Mouse (Mus musculus): ENCODE measurements around the gene Gale. TPM values are rescaled to one million over a fixed set of nuclear protein-coding genes. Genes with fewer than 3 reads are reported as not detected.
A peak's percentile ranks its signal among the peaks of the same experiment; 100 is the strongest.

The Gale gene
- polyA plus RNA-seq, 1 experiment = 71.2 TPM

DNA sequence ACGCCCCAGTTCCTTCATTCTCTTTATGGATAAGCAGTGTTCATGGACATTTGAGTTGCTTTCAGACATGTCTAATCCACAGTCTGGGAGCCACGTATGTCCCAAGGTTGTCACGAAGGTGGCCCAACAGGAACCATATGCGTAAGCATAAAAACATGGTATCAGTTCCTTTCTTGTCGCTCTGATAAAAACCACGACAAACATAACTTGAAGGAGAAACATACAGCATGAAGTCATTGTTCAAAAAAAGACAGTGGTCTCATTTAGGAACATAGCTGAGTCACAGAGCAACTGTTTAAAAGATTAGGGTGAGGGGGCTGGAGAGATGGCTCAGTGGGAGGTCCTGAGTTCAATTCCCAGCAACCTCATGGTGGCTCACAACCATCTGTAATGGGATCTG is 21.3 kb upstream of the Gale start:
- H3K36me3 ChIP-seq (replicated peaks; ENCODE audit: low read length) = peaks cover 51% of the 10 kb centered on the region
- no peak overlapping the region for H3K4me3 ChIP-seq (replicated peaks)

GRCm38 (mm10) chr4:135943389-135943788 is 20.1 kb upstream of the Gale start:
- TF ChIP-seq FLI1 (IDR thresholded peaks at IDR 0.05; ENCODE audit: low read length) (no peak), GATA1 (IDR thresholded peaks at IDR 0.05; ENCODE audit: borderline replicate concordance, low read length) (no peak)
- Histone ChIP-seq H3K9me3 (no peaks in the 10 kb centered on the region), H3K4me1 (peaks cover 58% of the 10 kb centered on the region), H3K36me3 (replicated peaks; ENCODE audit: low read length) (peaks cover 44% of the 10 kb centered on the region), H3K4me3 (replicated peaks) (no peak overlapping the region), H3K27me3 (replicated peaks) (no peaks in the 10 kb centered on the region)

More for the DNA sequence above, 21.3 kb upstream of the Gale start:
- no peak for TF ChIP-seq FLI1 (IDR thresholded peaks at IDR 0.05; ENCODE audit: low read length)
- no peak for TF ChIP-seq GATA1 (IDR thresholded peaks at IDR 0.05; ENCODE audit: borderline replicate concordance, low read length)
- peaks cover 48% of the 10 kb centered on the region for H3K4me1 ChIP-seq
- no peaks in the 10 kb centered on the region for H3K9me3 ChIP-seq
- no peaks in the 10 kb centered on the region for H3K27me3 ChIP-seq (replicated peaks)

DNA sequence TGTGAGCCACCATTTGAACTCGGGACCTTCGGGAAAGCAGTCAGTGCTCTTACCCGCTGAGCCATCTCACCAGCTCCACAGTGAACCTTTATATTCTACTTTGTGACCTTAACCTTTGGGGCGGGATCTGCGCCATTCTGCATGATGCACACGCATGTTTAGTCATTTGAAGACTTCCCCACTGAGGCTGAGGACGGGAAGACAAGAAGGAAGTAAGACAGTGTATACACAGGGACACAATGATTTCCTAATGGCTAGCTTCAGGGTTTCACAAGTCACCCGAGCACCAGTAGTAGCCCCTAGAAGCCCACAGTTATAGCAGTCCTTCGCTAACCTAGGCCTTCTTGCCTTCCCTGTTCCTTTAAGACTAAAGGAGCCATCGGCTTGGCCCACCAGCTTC is 17.8 kb upstream of the Gale start:
- peaks cover 72% of the 10 kb centered on the region for H3K4me1 ChIP-seq

GRCm38 (mm10) chr4:135946278-135946658 is 17.3 kb upstream of the Gale start, which contains the start of gene Hmgcl:
Gene Hmgcl (plus strand): TSS chr4:135946448.
- TF ChIP-seq GATA1 (IDR thresholded peaks at IDR 0.05; ENCODE audit: borderline replicate concordance, low read length) = no peak
- TF ChIP-seq FLI1 (IDR thresholded peaks at IDR 0.05; ENCODE audit: low read length) = no peak
- Histone ChIP-seq H3K36me3 (replicated peaks; ENCODE audit: low read length) (peaks cover 42% of the 10 kb centered on the region), H3K9me3 (no peaks in the 10 kb centered on the region), H3K4me1 (peaks cover 72% of the 10 kb centered on the region), H3K27me3 (replicated peaks) (no peaks in the 10 kb centered on the region), H3K4me3 (replicated peaks) (peak within 1 kb of the TSS; percentile 94)

More for the DNA sequence above, 17.8 kb upstream of the Gale start:
- H3K36me3 ChIP-seq (replicated peaks; ENCODE audit: low read length) = peaks cover 42% of the 10 kb centered on the region
- H3K27me3 ChIP-seq (replicated peaks) = no peaks in the 10 kb centered on the region
- TF ChIP-seq GATA1 (IDR thresholded peaks at IDR 0.05; ENCODE audit: borderline replicate concordance, low read length) (no peak), FLI1 (IDR thresholded peaks at IDR 0.05; ENCODE audit: low read length) (no peak)
- H3K4me3 ChIP-seq (replicated peaks) = peak overlapping the region; percentile 94
- H3K9me3 ChIP-seq = no peaks in the 10 kb centered on the region

GRCm38 (mm10) chr4:135946659-135947301 is 16.7 kb upstream of the Gale start:
- Histone ChIP-seq H3K4me1 (peaks cover 69% of the 10 kb centered on the region), H3K9me3 (peaks cover 5% of the 10 kb centered on the region; the same call in 1 of the 2 replicates), H3K36me3 (replicated peaks; ENCODE audit: low read length) (peaks cover 44% of the 10 kb centered on the region), H3K4me3 (replicated peaks) (peak overlapping the region; percentile 94), H3K27me3 (replicated peaks) (no peaks in the 10 kb centered on the region)
- TF ChIP-seq GATA1 (IDR thresholded peaks at IDR 0.05; ENCODE audit: borderline replicate concordance, low read length) = no peak
- TF ChIP-seq FLI1 (IDR thresholded peaks at IDR 0.05; ENCODE audit: low read length) = no peak

DNA sequence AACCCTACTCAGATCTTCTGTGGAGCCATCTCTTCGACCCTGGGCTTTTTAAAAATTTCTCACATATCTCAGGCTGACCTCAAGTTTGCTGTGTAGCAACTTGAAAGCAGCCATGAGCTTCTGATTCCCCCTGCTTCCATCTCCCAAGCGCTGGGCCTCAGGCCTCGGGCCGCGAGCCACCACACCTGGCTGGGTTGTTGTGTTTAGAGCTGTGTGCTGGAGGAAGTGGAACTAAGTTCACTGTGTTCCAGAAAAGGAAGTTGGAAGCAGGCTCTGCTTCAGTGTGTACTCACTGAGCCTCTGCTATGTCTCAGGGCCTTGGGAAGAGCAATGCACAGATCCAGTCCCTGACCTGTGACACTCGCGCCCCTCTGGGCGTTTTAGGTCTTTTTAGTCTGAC is 15.4 kb upstream of the Gale start:
- peaks cover 12% of the 10 kb centered on the region for H3K9me3 ChIP-seq
- H3K4me1 ChIP-seq = peaks cover 59% of the 10 kb centered on the region
- H3K27me3 ChIP-seq (replicated peaks) = no peaks in the 10 kb centered on the region
- TF ChIP-seq FLI1 (IDR thresholded peaks at IDR 0.05; ENCODE audit: low read length) = no peak
- H3K36me3 ChIP-seq (replicated peaks; ENCODE audit: low read length) = peaks cover 49% of the 10 kb centered on the region
- H3K4me3 ChIP-seq (replicated peaks) = peak overlapping the region; percentile 65

GRCm38 (mm10) chr4:135949475-135949874 is 14.1 kb upstream of the Gale start:
- Histone ChIP-seq H3K4me3 (replicated peaks) (peak overlapping the region; percentile 9), H3K4me1 (peaks cover 53% of the 10 kb centered on the region), H3K9me3 (peaks cover 12% of the 10 kb centered on the region), H3K27me3 (replicated peaks) (no peaks in the 10 kb centered on the region), H3K36me3 (replicated peaks; ENCODE audit: low read length) (peaks cover 55% of the 10 kb centered on the region)
- no peak for TF ChIP-seq FLI1 (IDR thresholded peaks at IDR 0.05; ENCODE audit: low read length)
- TF ChIP-seq GATA1 (IDR thresholded peaks at IDR 0.05; ENCODE audit: borderline replicate concordance, low read length) = no peak

- Histone ChIP-seq H3K9me3 (peaks cover 12% of the 10 kb centered on the region), H3K36me3 (replicated peaks; ENCODE audit: low read length) (peaks cover 59% of the 10 kb centered on the region), H3K4me1 (peaks cover 58% of the 10 kb centered on the region), H3K27me3 (replicated peaks) (no peaks in the 10 kb centered on the region), H3K4me3 (replicated peaks) (peak overlapping the region; percentile 82)
- no peak for TF ChIP-seq GATA1 (IDR thresholded peaks at IDR 0.05; ENCODE audit: borderline replicate concordance, low read length)
- no peak for TF ChIP-seq FLI1 (IDR thresholded peaks at IDR 0.05; ENCODE audit: low read length)
Measured at GRCm38 (mm10) chr4:135949911-135950310, 13.6 kb upstream of the Gale start.

DNA sequence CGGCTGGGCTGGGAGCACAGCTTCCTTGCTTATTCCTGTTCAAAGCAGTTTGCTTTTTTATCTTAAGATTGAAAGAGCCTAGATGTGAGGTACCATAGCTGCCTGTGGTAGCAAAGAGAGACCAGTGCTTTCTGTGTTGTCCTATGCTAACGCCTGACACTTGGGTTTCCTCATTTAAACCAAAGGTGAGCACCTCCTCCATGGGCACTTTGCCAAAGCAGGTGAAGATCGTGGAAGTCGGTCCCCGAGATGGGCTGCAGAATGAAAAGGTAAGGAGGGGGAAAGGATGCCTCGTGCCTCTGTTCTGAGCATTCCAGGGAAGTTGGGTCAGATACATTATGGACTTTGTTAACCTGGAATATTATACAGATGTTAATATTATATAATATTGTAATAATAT is 13.2 kb upstream of the Gale start:
- Histone ChIP-seq H3K9me3 (peaks cover 12% of the 10 kb centered on the region), H3K36me3 (replicated peaks; ENCODE audit: low read length) (peaks cover 64% of the 10 kb centered on the region), H3K4me1 (peaks cover 55% of the 10 kb centered on the region), H3K27me3 (replicated peaks) (no peaks in the 10 kb centered on the region), H3K4me3 (replicated peaks) (no peak overlapping the region)
- TF ChIP-seq GATA1 (IDR thresholded peaks at IDR 0.05; ENCODE audit: borderline replicate concordance, low read length) (no peak), FLI1 (IDR thresholded peaks at IDR 0.05; ENCODE audit: low read length) (no peak)

DNA sequence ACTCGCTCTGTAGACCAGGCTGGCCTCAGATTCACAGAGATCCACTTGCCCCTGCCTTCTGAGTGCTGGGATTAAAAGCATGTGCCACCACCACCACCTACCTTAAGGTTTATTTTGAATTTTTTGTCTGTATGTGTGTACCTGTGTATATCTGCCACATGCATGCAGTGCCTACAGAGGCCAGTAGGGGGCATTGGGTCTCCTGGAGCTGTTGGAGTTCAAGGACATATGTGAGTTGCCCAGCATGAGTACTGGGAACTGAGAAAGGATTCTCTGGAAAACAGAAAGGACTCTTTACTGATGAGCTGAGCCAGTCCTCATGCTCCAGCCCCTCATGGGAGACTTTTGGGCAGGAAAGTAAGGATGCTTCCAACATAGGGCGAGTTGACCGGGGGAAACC is 12.0 kb upstream of the Gale start:
- Histone ChIP-seq H3K36me3 (replicated peaks; ENCODE audit: low read length) (peaks cover 75% of the 10 kb centered on the region), H3K4me3 (replicated peaks) (no peak overlapping the region), H3K27me3 (replicated peaks) (no peaks in the 10 kb centered on the region), H3K4me1 (peaks cover 46% of the 10 kb centered on the region), H3K9me3 (peaks cover 12% of the 10 kb centered on the region)
- TF ChIP-seq GATA1 (IDR thresholded peaks at IDR 0.05; ENCODE audit: borderline replicate concordance, low read length) (no peak), FLI1 (IDR thresholded peaks at IDR 0.05; ENCODE audit: low read length) (no peak)

All from megakaryocyte, embryonic 14.5 days (primary cell).